Mouse (Mus musculus): ENCODE measurements around the gene Tmem150c. TPM values are rescaled to one million over a fixed set of nuclear protein-coding genes. Genes with fewer than 3 reads are reported as not detected.

Gene Tmem150c
- polyA plus RNA-seq, 1 experiment from 2014 or later: 1.4 TPM

GRCm38 (mm10) chr5:100124530-100124929 lies 35.1 kb downstream of the Tmem150c start:
- Histone ChIP-seq H3K27me3 (replicated peaks; ENCODE audit: control insufficient read depth, insufficient read depth, low read length) (peaks cover 2% of the 10 kb centered on the region; the same call in 1 of the 2 replicates), H3K9me3 (ENCODE audit: control insufficient read depth, low read length) (no peaks in the 10 kb centered on the region), H3K9ac (ENCODE audit: low read length) (no peak overlapping the region), H3K4me1 (replicated peaks; ENCODE audit: control insufficient read depth, insufficient read depth, low read length) (peaks cover 19% of the 10 kb centered on the region), H3K4me2 (ENCODE audit: low read length) (no peak overlapping the region), H3K36me3 (ENCODE audit: control insufficient read depth, insufficient read depth, low read length) (no peaks in the 10 kb centered on the region), H3K27ac (ENCODE audit: low read depth) (no peak overlapping the region), H3K4me3 (ENCODE audit: low read depth, low read length) (no peak overlapping the region)
- 42% methylated on average over 1 of the region's 1 CpGs for WGBS
- no peak for DNase-seq (ENCODE audit: low spot score)
- no peak for ATAC-seq (replicated peaks; ENCODE audit: low FRiP score, low TSS enrichment, low read depth)

DNA sequence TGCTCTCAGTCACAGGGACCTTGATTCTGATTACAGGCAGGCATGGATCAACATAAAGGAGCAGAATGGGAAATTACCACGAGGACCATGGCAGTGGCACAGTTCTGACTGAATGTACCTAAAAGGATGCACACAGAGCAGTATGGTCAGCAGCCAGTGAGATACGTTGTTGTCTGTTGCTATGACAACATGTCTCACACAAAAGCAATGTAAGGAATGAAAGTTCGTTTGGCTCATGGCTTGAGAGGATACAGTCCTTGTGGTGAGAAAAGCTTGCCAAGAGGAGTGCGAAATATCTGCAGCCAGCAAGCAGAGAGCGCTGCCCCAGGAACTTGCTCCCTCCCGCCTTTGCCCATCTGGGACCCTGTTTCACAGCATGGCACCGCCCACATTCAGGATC lies 36.3 kb downstream of the Tmem150c start:
- Histone ChIP-seq H3K4me1 (replicated peaks; ENCODE audit: control insufficient read depth, insufficient read depth, low read length) (peaks cover 19% of the 10 kb centered on the region), H3K9ac (ENCODE audit: low read length) (no peak overlapping the region), H3K27ac (ENCODE audit: low read depth) (no peak overlapping the region), H3K4me3 (ENCODE audit: low read depth, low read length) (no peak overlapping the region), H3K27me3 (replicated peaks; ENCODE audit: control insufficient read depth, insufficient read depth, low read length) (peaks cover 2% of the 10 kb centered on the region; the same call in 1 of the 2 replicates), H3K36me3 (ENCODE audit: control insufficient read depth, insufficient read depth, low read length) (no peaks in the 10 kb centered on the region), H3K4me2 (ENCODE audit: low read length) (no peak overlapping the region), H3K9me3 (ENCODE audit: control insufficient read depth, low read length) (no peaks in the 10 kb centered on the region)
- 56% methylated on average over 7 of the region's 7 CpGs for WGBS
- ATAC-seq (replicated peaks; ENCODE audit: low FRiP score, low TSS enrichment, low read depth) (no peak), DNase-seq (ENCODE audit: low spot score) (no peak)

- Histone ChIP-seq H3K9ac (ENCODE audit: low read length) (no peak overlapping the region), H3K27ac (ENCODE audit: low read depth) (no peak overlapping the region), H3K36me3 (ENCODE audit: control insufficient read depth, insufficient read depth, low read length) (no peaks in the 10 kb centered on the region), H3K4me1 (replicated peaks; ENCODE audit: control insufficient read depth, insufficient read depth, low read length) (peaks cover 6% of the 10 kb centered on the region; the same call in 1 of the 2 replicates), H3K27me3 (replicated peaks; ENCODE audit: control insufficient read depth, insufficient read depth, low read length) (peaks cover 2% of the 10 kb centered on the region; the same call in 1 of the 2 replicates), H3K9me3 (ENCODE audit: control insufficient read depth, low read length) (0 out of 2 replicates have a peak, but pooled peaks cover 5% of the 10 kb centered on the region), H3K4me2 (ENCODE audit: low read length) (peak overlapping the region; percentile 40), H3K4me3 (ENCODE audit: low read depth, low read length) (no peak overlapping the region)
- ATAC-seq (replicated peaks; ENCODE audit: low FRiP score, low TSS enrichment, low read depth) (no peak), DNase-seq (ENCODE audit: low spot score) (no peak)
- 52% methylated on average over 7 of the region's 7 CpGs for WGBS
These were observed 38.4 kb downstream of the Tmem150c start for GRCm38 (mm10) chr5:100121170-100121569.

- H3K27me3 ChIP-seq (replicated peaks; ENCODE audit: control insufficient read depth, insufficient read depth, low read length): peaks cover 2% of the 10 kb centered on the region; the same call in 1 of the 2 replicates
- H3K4me2 ChIP-seq (ENCODE audit: low read length): peak overlapping the region; percentile 40
- ATAC-seq (replicated peaks; ENCODE audit: low FRiP score, low TSS enrichment, low read depth) (no peak), DNase-seq (ENCODE audit: low spot score) (no peak)
- no peak overlapping the region for H3K27ac ChIP-seq (ENCODE audit: low read depth)
- WGBS: 7% methylated on average over 20 of the region's 20 CpGs
- H3K9me3 ChIP-seq (ENCODE audit: control insufficient read depth, low read length): 0 out of 2 replicates have a peak, but pooled peaks cover 5% of the 10 kb centered on the region
- H3K4me3 ChIP-seq (ENCODE audit: low read depth, low read length): peak overlapping the region; percentile 6; the same call in 1 of the 2 replicates
- H3K36me3 ChIP-seq (ENCODE audit: control insufficient read depth, insufficient read depth, low read length): no peaks in the 10 kb centered on the region
- H3K9ac ChIP-seq (ENCODE audit: low read length): no peak overlapping the region
- peaks cover 6% of the 10 kb centered on the region; the same call in 1 of the 2 replicates for H3K4me1 ChIP-seq (replicated peaks; ENCODE audit: control insufficient read depth, insufficient read depth, low read length)
These were observed 38.9 kb downstream of the Tmem150c start for GRCm38 (mm10) chr5:100120711-100121141.

GRCm38 (mm10) chr5:100119331-100119730 lies 40.3 kb downstream of the Tmem150c start:
- no peak for ATAC-seq (replicated peaks; ENCODE audit: low FRiP score, low TSS enrichment, low read depth)
- peaks cover 6% of the 10 kb centered on the region; the same call in 1 of the 2 replicates for H3K4me1 ChIP-seq (replicated peaks; ENCODE audit: control insufficient read depth, insufficient read depth, low read length)
- 68% methylated on average over 8 of the region's 8 CpGs for WGBS
- H3K9ac ChIP-seq (ENCODE audit: low read length): no peak overlapping the region
- 0 out of 2 replicates have a peak, but pooled peaks cover 5% of the 10 kb centered on the region for H3K9me3 ChIP-seq (ENCODE audit: control insufficient read depth, low read length)
- no peak overlapping the region for H3K27ac ChIP-seq (ENCODE audit: low read depth)
- H3K4me2 ChIP-seq (ENCODE audit: low read length): no peak overlapping the region
- no peak for DNase-seq (ENCODE audit: low spot score)
- peaks cover 2% of the 10 kb centered on the region; the same call in 1 of the 2 replicates for H3K27me3 ChIP-seq (replicated peaks; ENCODE audit: control insufficient read depth, insufficient read depth, low read length)
- no peaks in the 10 kb centered on the region for H3K36me3 ChIP-seq (ENCODE audit: control insufficient read depth, insufficient read depth, low read length)
- H3K4me3 ChIP-seq (ENCODE audit: low read depth, low read length): no peak overlapping the region

DNA sequence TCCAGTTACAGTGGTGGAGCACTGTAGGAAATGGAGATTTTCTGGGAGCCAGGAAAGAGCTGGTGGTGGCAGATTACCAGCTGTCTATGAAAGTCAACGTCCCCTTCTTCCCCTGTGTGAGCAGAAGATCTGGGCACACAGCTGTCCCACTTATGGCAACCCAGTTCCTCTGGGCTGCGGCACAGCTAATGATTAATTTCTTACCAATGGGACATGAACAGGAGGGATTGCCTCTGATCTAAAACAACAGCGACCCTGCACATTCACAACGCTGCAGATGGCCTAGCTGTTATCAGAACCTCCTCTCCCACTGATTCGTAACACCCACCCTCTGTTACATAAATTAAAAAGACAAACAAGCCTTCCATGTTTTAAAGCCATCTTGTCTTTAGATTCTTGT lies 46.2 kb downstream of the Tmem150c start:
- Histone ChIP-seq H3K36me3 (ENCODE audit: control insufficient read depth, insufficient read depth, low read length) (no peaks in the 10 kb centered on the region), H3K27me3 (replicated peaks; ENCODE audit: control insufficient read depth, insufficient read depth, low read length) (no peaks in the 10 kb centered on the region), H3K4me2 (ENCODE audit: low read length) (no peak overlapping the region), H3K27ac (ENCODE audit: low read depth) (no peak overlapping the region), H3K9me3 (ENCODE audit: control insufficient read depth, low read length) (0 out of 2 replicates have a peak, but pooled peaks cover 5% of the 10 kb centered on the region), H3K4me1 (replicated peaks; ENCODE audit: control insufficient read depth, insufficient read depth, low read length) (0 out of 2 replicates have a peak, but pooled peaks cover 5% of the 10 kb centered on the region), H3K9ac (ENCODE audit: low read length) (no peak overlapping the region), H3K4me3 (ENCODE audit: low read depth, low read length) (no peak overlapping the region)
- DNase-seq (ENCODE audit: low spot score): no peak
- WGBS: 41% methylated on average over 5 of the region's 5 CpGs
- ATAC-seq (replicated peaks; ENCODE audit: low FRiP score, low TSS enrichment, low read depth): no peak

DNA sequence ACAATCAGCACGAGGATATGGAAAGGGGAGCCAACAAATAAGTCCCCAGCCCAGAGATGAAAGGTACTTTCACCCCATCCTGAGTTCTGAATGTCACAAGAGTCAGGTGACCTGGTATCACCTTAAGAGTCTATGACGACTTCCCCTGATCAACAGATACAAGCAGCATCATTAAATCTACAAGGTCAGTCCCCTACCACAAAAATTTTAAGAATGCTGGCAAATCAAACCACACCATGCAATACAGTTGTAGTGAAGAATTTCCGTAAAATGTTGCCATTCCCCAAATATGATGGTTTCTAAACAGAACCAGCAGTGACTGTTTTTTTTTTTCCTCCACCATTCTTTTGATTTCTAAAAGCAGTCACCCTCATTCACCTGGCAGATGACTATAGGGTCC lies 49.0 kb downstream of the Tmem150c start:
- Histone ChIP-seq H3K4me1 (replicated peaks; ENCODE audit: control insufficient read depth, insufficient read depth, low read length) (0 out of 2 replicates have a peak, but pooled peaks cover 5% of the 10 kb centered on the region), H3K27me3 (replicated peaks; ENCODE audit: control insufficient read depth, insufficient read depth, low read length) (no peaks in the 10 kb centered on the region), H3K9ac (ENCODE audit: low read length) (no peak overlapping the region), H3K36me3 (ENCODE audit: control insufficient read depth, insufficient read depth, low read length) (no peaks in the 10 kb centered on the region), H3K9me3 (ENCODE audit: control insufficient read depth, low read length) (no peaks in the 10 kb centered on the region), H3K27ac (ENCODE audit: low read depth) (no peak overlapping the region), H3K4me3 (ENCODE audit: low read depth, low read length) (no peak overlapping the region), H3K4me2 (ENCODE audit: low read length) (no peak overlapping the region)
- ATAC-seq (replicated peaks; ENCODE audit: low FRiP score, low TSS enrichment, low read depth) (no peak), DNase-seq (ENCODE audit: low spot score) (no peak)
- WGBS: 70% methylated on average over 3 of the region's 3 CpGs

DNA sequence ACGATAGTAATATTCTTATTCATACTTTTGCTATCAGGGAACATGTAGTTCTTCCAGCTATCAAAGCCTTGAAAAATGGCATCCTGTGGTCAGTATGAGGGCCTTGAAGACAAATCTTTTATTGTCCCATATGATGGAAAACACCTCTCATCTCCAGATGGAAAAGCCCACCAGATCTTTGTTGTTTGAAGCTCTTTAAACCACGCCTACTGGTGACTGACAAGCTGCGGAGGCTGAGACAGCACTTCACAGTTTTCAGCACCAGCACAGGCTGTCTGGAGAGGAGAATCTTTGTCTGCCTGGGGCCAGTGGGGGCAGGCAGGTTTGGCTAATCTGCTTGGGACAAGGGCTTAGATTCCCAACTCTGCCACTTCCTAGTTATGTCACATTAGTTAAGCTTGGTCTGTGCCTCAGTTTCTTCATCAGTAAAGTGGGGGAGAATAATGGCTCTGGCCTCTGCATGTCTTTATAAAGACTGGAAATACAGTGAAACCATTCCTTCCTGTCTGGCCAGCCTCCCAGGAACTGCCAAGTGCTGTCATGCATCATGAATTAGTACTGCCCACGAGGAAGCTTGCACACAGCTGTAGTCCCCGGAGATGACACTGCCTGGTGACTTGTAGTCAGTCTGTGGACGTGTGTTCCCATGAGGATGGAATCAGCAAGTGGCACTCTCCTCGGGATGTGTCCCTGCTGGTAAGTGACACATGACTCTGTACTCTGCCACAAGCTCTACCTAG lies 49.9 kb downstream of the Tmem150c start:
- H3K27ac ChIP-seq (ENCODE audit: low read depth): no peak overlapping the region
- H3K36me3 ChIP-seq (ENCODE audit: control insufficient read depth, insufficient read depth, low read length): no peaks in the 10 kb centered on the region
- no peak overlapping the region for H3K4me2 ChIP-seq (ENCODE audit: low read length)
- DNase-seq (ENCODE audit: low spot score) (no peak), ATAC-seq (replicated peaks; ENCODE audit: low FRiP score, low TSS enrichment, low read depth) (no peak)
- no peak overlapping the region for H3K9ac ChIP-seq (ENCODE audit: low read length)
- 48% methylated on average over 7 of the region's 7 CpGs for WGBS
- H3K4me1 ChIP-seq (replicated peaks; ENCODE audit: control insufficient read depth, insufficient read depth, low read length): 0 out of 2 replicates have a peak, but pooled peaks cover 5% of the 10 kb centered on the region
- H3K9me3 ChIP-seq (ENCODE audit: control insufficient read depth, low read length): no peaks in the 10 kb centered on the region
- H3K4me3 ChIP-seq (ENCODE audit: low read depth, low read length): no peak overlapping the region
- H3K27me3 ChIP-seq (replicated peaks; ENCODE audit: control insufficient read depth, insufficient read depth, low read length): no peaks in the 10 kb centered on the region
